Mouse (Mus musculus): ENCODE results near the gene Atp6v1g1.

Gene Atp6v1g1

DNA sequence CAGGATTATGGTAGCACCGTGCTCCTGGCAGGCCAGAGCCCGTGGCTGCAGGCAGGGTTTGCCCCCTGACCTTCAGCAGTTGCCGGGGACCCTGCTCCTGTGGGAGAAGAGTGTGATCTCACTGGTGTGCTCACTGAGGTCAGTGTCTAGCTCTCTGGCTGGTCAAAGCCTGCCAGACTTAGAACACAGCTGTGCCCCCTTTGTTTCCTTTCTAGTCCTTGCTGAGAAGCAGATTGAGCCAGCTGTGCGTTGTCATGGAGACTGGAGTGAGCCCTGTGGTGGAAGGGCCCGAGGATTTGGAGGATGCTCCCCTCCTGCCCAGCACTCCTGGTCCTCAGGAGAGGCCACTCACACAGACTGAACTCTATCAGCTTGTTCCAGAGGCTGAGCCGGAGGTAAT lies 35.5 kb downstream of the Atp6v1g1 start:
- DNase-seq (ENCODE audit: low spot score), result no peak

GRCm38 (mm10) chr4:63582580-63582979 lies 38.0 kb downstream of the Atp6v1g1 start:
- no peak for DNase-seq (ENCODE audit: low spot score)

DNA sequence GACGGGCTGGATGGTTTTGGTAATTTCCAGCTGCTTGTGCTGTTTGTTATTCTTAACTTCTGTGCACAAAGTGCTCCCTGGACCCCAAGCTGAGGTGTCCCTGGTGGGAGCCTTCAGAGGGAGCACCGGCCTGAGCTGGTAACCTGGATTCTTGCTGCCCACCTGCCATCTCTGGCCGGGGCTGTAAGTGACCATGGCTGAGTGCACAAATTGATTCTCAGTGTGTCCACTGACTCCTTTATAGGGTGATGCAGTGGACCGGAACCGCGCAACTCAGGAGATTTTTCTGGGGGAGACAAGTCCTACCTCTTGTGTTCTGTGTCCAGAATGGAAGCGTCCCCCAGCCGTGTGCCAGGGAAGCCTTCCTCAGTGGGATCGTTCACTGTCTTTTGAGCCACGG lies 40.6 kb downstream of the Atp6v1g1 start:
- no peak for DNase-seq (ENCODE audit: low spot score)

GRCm38 (mm10) chr4:63586240-63586639 lies 41.7 kb downstream of the Atp6v1g1 start:
- DNase-seq (ENCODE audit: low spot score), result no peak

- DNase-seq (ENCODE audit: low spot score), result no peak
Observed at GRCm38 (mm10) chr4:63589987-63590386, 45.4 kb downstream of the Atp6v1g1 start.

DNA sequence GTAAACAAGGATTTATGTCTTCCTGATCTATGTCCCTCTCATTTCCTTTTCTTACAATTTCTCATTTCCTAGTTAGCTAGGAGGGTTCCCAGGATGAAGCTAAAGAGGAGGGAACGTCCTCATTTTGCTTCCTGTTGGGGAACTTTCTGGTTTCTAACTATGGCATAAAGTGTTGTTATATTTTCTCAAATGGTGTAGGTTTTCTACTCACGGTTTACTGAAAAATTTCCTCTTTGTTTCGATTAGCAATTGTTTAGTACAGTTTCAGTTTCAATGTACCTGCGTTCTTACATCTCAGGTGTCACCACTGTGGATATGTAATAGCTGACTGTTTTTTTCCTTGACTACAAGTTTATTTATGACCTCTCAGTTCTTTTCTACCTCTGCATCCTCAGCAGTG lies 46.0 kb downstream of the Atp6v1g1 start:
- no peak for DNase-seq (ENCODE audit: low spot score)

DNA sequence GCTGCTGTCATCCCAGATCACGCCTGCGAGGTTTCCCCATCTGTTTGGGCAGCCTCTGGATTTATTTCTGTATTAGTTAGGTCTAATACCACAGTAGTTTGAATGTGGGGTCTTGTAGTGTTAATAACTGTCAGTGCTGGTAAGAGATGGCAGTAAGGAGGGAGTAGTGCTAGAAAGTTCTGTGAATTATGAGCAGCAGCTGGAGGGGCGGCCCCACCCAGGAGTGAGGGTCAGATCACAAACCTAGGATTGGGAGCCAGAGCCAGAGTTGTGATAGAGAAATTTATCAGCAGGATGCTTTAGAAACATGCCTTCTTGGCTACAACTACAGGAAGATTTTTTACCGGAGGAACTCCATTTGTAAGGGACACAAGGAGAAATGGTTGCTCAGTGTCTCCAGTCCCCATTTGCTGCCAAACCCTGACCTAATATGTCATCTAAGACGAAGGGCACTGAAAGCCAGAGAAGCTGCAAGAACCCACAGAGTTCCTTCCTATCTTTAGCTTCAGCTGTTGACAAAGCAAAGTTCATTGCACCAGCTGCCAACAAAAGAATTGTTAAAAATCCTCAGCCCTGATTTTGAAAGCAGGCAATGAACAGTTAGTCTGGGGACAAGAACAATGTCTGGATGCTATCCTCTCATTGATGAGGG lies 50.0 kb downstream of the Atp6v1g1 start:
- no peak for DNase-seq (ENCODE audit: low spot score)

- DNase-seq (ENCODE audit: low spot score), result peak; percentile 57
Observed at GRCm38 (mm10) chr4:63595259-63595658, 50.7 kb downstream of the Atp6v1g1 start.

GRCm38 (mm10) chr4:63596010-63596409 lies 51.4 kb downstream of the Atp6v1g1 start:
- DNase-seq (ENCODE audit: low spot score), result no peak

Measured in T-cell, adult 2 months (primary cell).